Mouse (Mus musculus): Measurements from ENCODE around the gene Rnf220. TPM values are rescaled to one million over a fixed set of nuclear protein-coding genes. Genes with fewer than 3 reads are reported as not detected.

Gene Rnf220
- polyA plus RNA-seq, 1 experiment from 2014 or later = 124 TPM

- WGBS = 74% methylated on average over 1 of the region's 1 CpGs
- no peak overlapping the region for H3K9ac ChIP-seq (replicated peaks)
- H3K4me3 ChIP-seq (replicated peaks) = no peak overlapping the region
Measured at GRCm38 (mm10) chr4:117250982-117251381, 245.9 kb downstream of the Rnf220 start.

GRCm38 (mm10) chr4:117240867-117241266, 256.0 kb downstream of the Rnf220 start:
- H3K9me3 ChIP-seq = no peaks in the 10 kb centered on the region
- ATAC-seq = no peak
- 80% methylated on average over 6 of the region's 6 CpGs for WGBS

More at GRCm38 (mm10) chr4:117250982-117251381, 245.9 kb downstream of the Rnf220 start:
- no peak overlapping the region for H3K27ac ChIP-seq
- H3K4me2 ChIP-seq (replicated peaks) = peak overlapping the region; percentile 56; the same call in 1 of the 2 replicates
- no peak for ATAC-seq
- peaks cover 10% of the 10 kb centered on the region; the same call in 1 of the 2 replicates for H3K27me3 ChIP-seq
- H3K4me1 ChIP-seq (replicated peaks) = peaks cover 16% of the 10 kb centered on the region
- H3K9me3 ChIP-seq = no peaks in the 10 kb centered on the region
- H3K36me3 ChIP-seq = no peaks in the 10 kb centered on the region

GRCm38 (mm10) chr4:117239153-117239552, 257.7 kb downstream of the Rnf220 start:
- Histone ChIP-seq H3K4me1 (replicated peaks) (no peaks in the 10 kb centered on the region), H3K4me2 (replicated peaks) (no peak overlapping the region), H3K9ac (replicated peaks) (no peak overlapping the region), H3K27ac (no peak overlapping the region), H3K27me3 (no peaks in the 10 kb centered on the region), H3K9me3 (no peaks in the 10 kb centered on the region), H3K36me3 (no peaks in the 10 kb centered on the region), H3K4me3 (replicated peaks) (no peak overlapping the region)
- WGBS = 59% methylated on average over 2 of the region's 2 CpGs
- no peak for ATAC-seq

More at GRCm38 (mm10) chr4:117240867-117241266, 256.0 kb downstream of the Rnf220 start:
- Histone ChIP-seq H3K27ac (no peak overlapping the region), H3K4me3 (replicated peaks) (no peak overlapping the region), H3K27me3 (no peaks in the 10 kb centered on the region), H3K4me2 (replicated peaks) (no peak overlapping the region), H3K4me1 (replicated peaks) (no peaks in the 10 kb centered on the region), H3K36me3 (no peaks in the 10 kb centered on the region), H3K9ac (replicated peaks) (no peak overlapping the region)

GRCm38 (mm10) chr4:117235822-117236221, 261.0 kb downstream of the Rnf220 start:
- ATAC-seq = no peak
- WGBS = 68% methylated on average over 4 of the region's 4 CpGs
- H3K27me3 ChIP-seq = no peaks in the 10 kb centered on the region

GRCm38 (mm10) chr4:117234166-117234741, 262.6 kb downstream of the Rnf220 start:
- ATAC-seq = no peak
- no peaks in the 10 kb centered on the region for H3K36me3 ChIP-seq
- H3K4me3 ChIP-seq (replicated peaks) = no peak overlapping the region
- H3K27me3 ChIP-seq = no peaks in the 10 kb centered on the region
- no peak overlapping the region for H3K4me2 ChIP-seq (replicated peaks)
- H3K9me3 ChIP-seq = no peaks in the 10 kb centered on the region
- no peak overlapping the region; the same call in 1 of the 2 replicates for H3K9ac ChIP-seq (replicated peaks)
- H3K4me1 ChIP-seq (replicated peaks) = no peaks in the 10 kb centered on the region
- WGBS = 75% methylated on average over 7 of the region's 7 CpGs
- H3K27ac ChIP-seq = no peak overlapping the region

More at GRCm38 (mm10) chr4:117235822-117236221, 261.0 kb downstream of the Rnf220 start:
- H3K9ac ChIP-seq (replicated peaks) = no peak overlapping the region
- H3K4me3 ChIP-seq (replicated peaks) = no peak overlapping the region
- no peak overlapping the region for H3K4me2 ChIP-seq (replicated peaks)
- H3K27ac ChIP-seq = no peak overlapping the region
- no peaks in the 10 kb centered on the region for H3K9me3 ChIP-seq
- no peaks in the 10 kb centered on the region for H3K4me1 ChIP-seq (replicated peaks)
- no peaks in the 10 kb centered on the region for H3K36me3 ChIP-seq

- Histone ChIP-seq H3K4me2 (replicated peaks) (no peak overlapping the region), H3K36me3 (no peaks in the 10 kb centered on the region), H3K27me3 (no peaks in the 10 kb centered on the region), H3K4me1 (replicated peaks) (no peaks in the 10 kb centered on the region), H3K4me3 (replicated peaks) (no peak overlapping the region), H3K27ac (no peak overlapping the region), H3K9ac (replicated peaks) (no peak overlapping the region), H3K9me3 (no peaks in the 10 kb centered on the region)
- no peak for ATAC-seq
- WGBS = 88% methylated on average over 2 of the region's 2 CpGs
Measured at GRCm38 (mm10) chr4:117231208-117231607, 265.6 kb downstream of the Rnf220 start.

- 49% methylated on average over 10 of the region's 10 CpGs for WGBS
- no peak overlapping the region for H3K9ac ChIP-seq (replicated peaks)
- no peak overlapping the region for H3K4me2 ChIP-seq (replicated peaks)
- no peaks in the 10 kb centered on the region for H3K4me1 ChIP-seq (replicated peaks)
- no peak overlapping the region for H3K4me3 ChIP-seq (replicated peaks)
- no peak for ATAC-seq
- no peak overlapping the region for H3K27ac ChIP-seq
- H3K9me3 ChIP-seq = no peaks in the 10 kb centered on the region
- no peaks in the 10 kb centered on the region for H3K27me3 ChIP-seq
- H3K36me3 ChIP-seq = no peaks in the 10 kb centered on the region
Measured at GRCm38 (mm10) chr4:117230331-117230730, 266.5 kb downstream of the Rnf220 start.

GRCm38 (mm10) chr4:117229590-117229989, 267.3 kb downstream of the Rnf220 start:
- Histone ChIP-seq H3K4me3 (replicated peaks) (no peak overlapping the region), H3K4me2 (replicated peaks) (no peak overlapping the region), H3K4me1 (replicated peaks) (no peaks in the 10 kb centered on the region), H3K27me3 (no peaks in the 10 kb centered on the region), H3K27ac (no peak overlapping the region), H3K36me3 (no peaks in the 10 kb centered on the region), H3K9me3 (no peaks in the 10 kb centered on the region), H3K9ac (replicated peaks) (no peak overlapping the region)
- 72% methylated on average over 15 of the region's 15 CpGs for WGBS
- ATAC-seq = no peak

- Histone ChIP-seq H3K9ac (replicated peaks) (no peak overlapping the region), H3K4me1 (replicated peaks) (no peaks in the 10 kb centered on the region), H3K27me3 (no peaks in the 10 kb centered on the region), H3K9me3 (no peaks in the 10 kb centered on the region), H3K4me2 (replicated peaks) (no peak overlapping the region), H3K36me3 (no peaks in the 10 kb centered on the region), H3K4me3 (replicated peaks) (no peak overlapping the region), H3K27ac (no peak overlapping the region)
- ATAC-seq = no peak
Measured at GRCm38 (mm10) chr4:117225250-117225649, 271.6 kb downstream of the Rnf220 start.

GRCm38 (mm10) chr4:117224122-117224521, 272.7 kb downstream of the Rnf220 start:
- ATAC-seq = no peak
- H3K27ac ChIP-seq = no peak overlapping the region
- no peaks in the 10 kb centered on the region for H3K4me1 ChIP-seq (replicated peaks)
- WGBS = 79% methylated on average over 8 of the region's 8 CpGs
- no peaks in the 10 kb centered on the region for H3K27me3 ChIP-seq
- H3K9ac ChIP-seq (replicated peaks) = no peak overlapping the region
- no peaks in the 10 kb centered on the region for H3K36me3 ChIP-seq
- H3K9me3 ChIP-seq = no peaks in the 10 kb centered on the region
- no peak overlapping the region for H3K4me2 ChIP-seq (replicated peaks)
- no peak overlapping the region for H3K4me3 ChIP-seq (replicated peaks)

- ATAC-seq = no peak
Measured at GRCm38 (mm10) chr4:117223001-117223400, 273.9 kb downstream of the Rnf220 start.

GRCm38 (mm10) chr4:117221836-117222235, 275.0 kb downstream of the Rnf220 start:
- ATAC-seq = no peak
- H3K9ac ChIP-seq (replicated peaks) = no peak overlapping the region
- H3K36me3 ChIP-seq = no peaks in the 10 kb centered on the region
- 86% methylated on average over 9 of the region's 9 CpGs for WGBS
- no peaks in the 10 kb centered on the region for H3K9me3 ChIP-seq
- H3K27ac ChIP-seq = no peak overlapping the region
- no peak overlapping the region for H3K4me3 ChIP-seq (replicated peaks)
- 0 out of 2 replicates have a peak, but pooled peaks cover 3% of the 10 kb centered on the region for H3K27me3 ChIP-seq
- H3K4me2 ChIP-seq (replicated peaks) = no peak overlapping the region
- H3K4me1 ChIP-seq (replicated peaks) = no peaks in the 10 kb centered on the region

More at GRCm38 (mm10) chr4:117223001-117223400, 273.9 kb downstream of the Rnf220 start:
- Histone ChIP-seq H3K9me3 (no peaks in the 10 kb centered on the region), H3K27ac (no peak overlapping the region), H3K9ac (replicated peaks) (no peak overlapping the region), H3K36me3 (no peaks in the 10 kb centered on the region), H3K4me2 (replicated peaks) (no peak overlapping the region), H3K4me3 (replicated peaks) (no peak overlapping the region), H3K4me1 (replicated peaks) (no peaks in the 10 kb centered on the region), H3K27me3 (no peaks in the 10 kb centered on the region)
- 63% methylated on average over 5 of the region's 5 CpGs for WGBS
